Mouse (Mus musculus): ENCODE results near the gene Rbfox1. TPM values are rescaled to one million over a fixed set of nuclear protein-coding genes. Genes with fewer than 3 reads are reported as not detected.
A peak's percentile ranks its signal among the peaks of the same experiment; 100 is the strongest.

Rbfox1 gene
- polyA plus RNA-seq, 1 experiment from 2014 or later, result 14.6 TPM

GRCm38 (mm10) chr16:6997109-6997508, 1112.0 kb downstream of the Rbfox1 start:
- Histone ChIP-seq H3K36me3 (no peaks in the 10 kb centered on the region), H3K27ac (no peak overlapping the region), H3K4me1 (replicated peaks) (0 out of 2 replicates have a peak, but pooled peaks cover 3% of the 10 kb centered on the region), H3K27me3 (ENCODE audit: insufficient read depth, poor library complexity, severe bottlenecking) (no peaks in the 10 kb centered on the region), H3K9me3 (no peaks in the 10 kb centered on the region), H3K4me3 (no peak overlapping the region)
- no peak for DNase-seq (ENCODE audit: low spot score)
- 62% methylated on average over 4 of the region's 4 CpGs for WGBS

DNA sequence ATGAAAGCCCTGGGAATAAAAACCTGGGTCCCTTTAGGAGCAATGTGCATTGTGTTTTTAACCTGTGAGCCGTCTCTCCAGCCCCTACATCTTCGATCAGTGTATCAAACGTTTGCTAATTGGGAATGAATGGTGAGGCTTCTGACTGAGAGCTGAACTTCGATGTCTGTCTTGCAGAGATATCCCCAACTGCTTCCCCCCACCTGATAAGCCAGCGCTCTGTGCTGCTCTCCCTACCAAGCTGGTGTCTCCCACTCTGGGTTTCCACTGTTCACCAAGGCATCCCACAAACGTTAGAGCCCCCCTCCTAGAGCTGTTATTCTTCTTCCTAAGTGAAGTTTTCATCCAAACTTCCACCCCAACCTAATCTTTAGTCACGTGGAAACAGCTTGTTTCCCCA, 1112.7 kb downstream of the Rbfox1 start:
- Histone ChIP-seq H3K4me1 (replicated peaks) (0 out of 2 replicates have a peak, but pooled peaks cover 3% of the 10 kb centered on the region), H3K4me3 (no peak overlapping the region), H3K36me3 (no peaks in the 10 kb centered on the region), H3K9me3 (no peaks in the 10 kb centered on the region), H3K27ac (no peak overlapping the region), H3K27me3 (ENCODE audit: insufficient read depth, poor library complexity, severe bottlenecking) (no peaks in the 10 kb centered on the region)
- WGBS, result 79% methylated on average over 7 of the region's 7 CpGs
- no peak for DNase-seq (ENCODE audit: low spot score)

- Histone ChIP-seq H3K36me3 (no peaks in the 10 kb centered on the region), H3K4me1 (replicated peaks) (no peaks in the 10 kb centered on the region), H3K9me3 (no peaks in the 10 kb centered on the region), H3K4me3 (no peak overlapping the region), H3K27me3 (ENCODE audit: insufficient read depth, poor library complexity, severe bottlenecking) (no peaks in the 10 kb centered on the region), H3K27ac (no peak overlapping the region)
- 94% methylated on average over 3 of the region's 3 CpGs for WGBS
- no peak for DNase-seq (ENCODE audit: low spot score)
Measured at GRCm38 (mm10) chr16:7004565-7004964, 1119.4 kb downstream of the Rbfox1 start.

DNA sequence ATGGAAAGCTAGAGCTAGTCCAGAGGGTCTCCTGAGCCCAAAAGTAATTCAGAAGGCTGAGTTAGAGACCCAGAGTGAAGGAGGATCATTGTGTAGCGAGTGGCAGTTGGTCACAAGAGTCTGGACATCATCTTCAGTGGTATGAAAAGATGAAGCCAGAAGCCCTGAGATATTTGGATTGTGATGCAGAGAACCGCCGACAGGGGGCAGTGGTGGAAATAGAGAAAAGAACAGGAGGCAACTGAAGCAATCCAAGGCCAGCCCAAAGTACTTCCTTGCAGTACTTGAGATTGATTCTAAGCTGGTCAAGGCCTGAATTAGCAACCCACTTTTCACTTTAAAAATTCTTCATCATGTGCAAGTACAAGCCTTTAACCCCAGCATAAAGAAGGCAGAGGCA, 1120.3 kb downstream of the Rbfox1 start:
- no peaks in the 10 kb centered on the region for H3K9me3 ChIP-seq
- DNase-seq (ENCODE audit: low spot score), result peak; percentile 58
- no peaks in the 10 kb centered on the region for H3K36me3 ChIP-seq
- H3K27ac ChIP-seq, result no peak overlapping the region
- WGBS, result 23% methylated on average over 3 of the region's 3 CpGs
- H3K4me3 ChIP-seq, result no peak overlapping the region
- H3K27me3 ChIP-seq (ENCODE audit: insufficient read depth, poor library complexity, severe bottlenecking), result no peaks in the 10 kb centered on the region
- no peaks in the 10 kb centered on the region for H3K4me1 ChIP-seq (replicated peaks)

DNA sequence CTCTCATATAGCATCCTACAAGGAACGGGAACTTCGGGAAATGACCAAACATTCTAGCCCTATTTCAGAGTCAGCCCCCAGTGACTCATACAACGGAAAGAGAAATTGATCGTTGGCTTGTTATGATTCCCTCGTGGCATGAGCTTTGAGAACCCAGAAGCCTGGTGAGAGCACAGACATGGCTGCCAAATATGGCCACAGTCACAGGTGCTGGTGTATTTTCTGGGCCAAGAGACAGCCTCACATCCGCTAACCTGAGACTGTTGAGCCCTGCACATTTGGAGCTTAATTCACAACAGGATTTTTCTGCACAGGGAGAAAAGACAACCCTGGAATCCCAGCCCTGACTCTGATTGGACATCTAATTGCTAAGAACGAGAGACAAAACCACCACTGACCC, 1132.2 kb downstream of the Rbfox1 start:
- Histone ChIP-seq H3K36me3 (no peaks in the 10 kb centered on the region), H3K4me3 (no peak overlapping the region), H3K27ac (no peak overlapping the region), H3K4me1 (replicated peaks) (no peaks in the 10 kb centered on the region), H3K27me3 (ENCODE audit: insufficient read depth, poor library complexity, severe bottlenecking) (no peaks in the 10 kb centered on the region), H3K9me3 (no peaks in the 10 kb centered on the region)
- no peak for DNase-seq (ENCODE audit: low spot score)
- 86% methylated on average over 7 of the region's 7 CpGs for WGBS

GRCm38 (mm10) chr16:7034231-7034630, 1149.1 kb downstream of the Rbfox1 start:
- DNase-seq (ENCODE audit: low spot score), result no peak
- Histone ChIP-seq H3K4me3 (no peak overlapping the region), H3K27me3 (ENCODE audit: insufficient read depth, poor library complexity, severe bottlenecking) (peaks cover 42% of the 10 kb centered on the region), H3K27ac (no peak overlapping the region), H3K9me3 (no peaks in the 10 kb centered on the region), H3K36me3 (no peaks in the 10 kb centered on the region), H3K4me1 (replicated peaks) (peaks cover 15% of the 10 kb centered on the region)
- WGBS, result 86% methylated on average over 5 of the region's 5 CpGs

DNA sequence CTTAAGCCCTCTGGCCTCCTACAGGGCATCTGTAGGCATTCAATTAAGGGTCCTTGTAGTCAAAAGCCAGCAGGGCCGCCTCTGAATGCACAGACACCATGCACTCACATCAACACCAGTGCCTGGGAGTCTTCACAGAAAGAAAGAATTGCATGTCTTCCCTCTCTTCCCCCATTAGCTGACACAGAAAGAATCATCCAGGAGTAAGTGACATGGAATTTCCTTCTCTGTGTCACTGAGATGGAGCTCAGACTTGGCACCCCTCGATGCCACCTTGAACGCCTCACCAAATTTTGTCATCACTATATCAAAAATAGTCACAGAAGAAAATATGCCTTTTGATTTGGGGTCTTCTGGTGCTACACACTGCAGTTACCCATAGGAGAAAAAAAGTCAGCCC, 1151.4 kb downstream of the Rbfox1 start:
- H3K27ac ChIP-seq, result no peak overlapping the region
- no peak overlapping the region for H3K4me3 ChIP-seq
- H3K36me3 ChIP-seq, result no peaks in the 10 kb centered on the region
- no peaks in the 10 kb centered on the region for H3K9me3 ChIP-seq
- peaks cover 64% of the 10 kb centered on the region for H3K27me3 ChIP-seq (ENCODE audit: insufficient read depth, poor library complexity, severe bottlenecking)
- WGBS, result 63% methylated on average over 3 of the region's 3 CpGs
- peaks cover 17% of the 10 kb centered on the region for H3K4me1 ChIP-seq (replicated peaks)
- DNase-seq (ENCODE audit: low spot score), result no peak

- no peak for DNase-seq (ENCODE audit: low spot score)
- WGBS, result 50% methylated on average over 8 of the region's 8 CpGs
- Histone ChIP-seq H3K27ac (no peak overlapping the region), H3K36me3 (no peaks in the 10 kb centered on the region), H3K27me3 (ENCODE audit: insufficient read depth, poor library complexity, severe bottlenecking) (peaks cover 68% of the 10 kb centered on the region), H3K4me1 (replicated peaks) (peaks cover 16% of the 10 kb centered on the region), H3K4me3 (no peak overlapping the region), H3K9me3 (no peaks in the 10 kb centered on the region)
Measured at GRCm38 (mm10) chr16:7036988-7037387, 1151.8 kb downstream of the Rbfox1 start.

DNA sequence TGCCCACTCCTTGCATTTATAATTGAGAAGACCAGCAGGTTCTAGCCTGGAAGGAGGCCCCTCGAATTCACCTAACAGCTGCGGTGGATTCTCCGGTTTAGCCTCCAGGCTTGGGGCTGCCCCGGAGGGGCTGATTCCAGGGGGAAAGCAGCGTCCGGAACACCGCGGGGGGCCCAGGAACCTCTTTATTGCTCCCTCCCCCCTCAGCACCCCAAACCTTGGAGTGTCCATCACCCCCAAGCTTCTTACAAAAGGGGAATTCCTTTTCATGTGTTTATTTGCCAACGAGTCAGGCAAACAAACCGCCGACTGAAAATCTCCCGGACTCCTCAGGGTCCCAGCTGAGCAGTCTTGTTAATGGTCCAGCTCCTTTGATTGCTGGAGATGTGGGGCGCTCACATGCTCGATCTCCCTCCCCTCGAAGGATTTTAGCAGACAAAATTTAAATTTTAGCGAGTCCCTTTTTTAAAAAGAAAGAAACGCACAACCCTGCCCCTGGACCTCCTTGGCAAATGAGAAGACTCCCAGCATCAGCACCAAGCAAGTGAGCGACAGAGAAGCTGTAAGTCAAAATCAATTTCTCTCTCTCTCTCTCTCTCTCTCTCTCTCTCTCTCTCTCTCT, 1153.6 kb downstream of the Rbfox1 start:
- no peaks in the 10 kb centered on the region for H3K36me3 ChIP-seq
- peaks cover 16% of the 10 kb centered on the region for H3K4me1 ChIP-seq (replicated peaks)
- peaks cover 78% of the 10 kb centered on the region for H3K27me3 ChIP-seq (ENCODE audit: insufficient read depth, poor library complexity, severe bottlenecking)
- peak; percentile 49 for DNase-seq (ENCODE audit: low spot score)
- H3K9me3 ChIP-seq, result no peaks in the 10 kb centered on the region
- peak overlapping the region; percentile 79 for H3K27ac ChIP-seq
- WGBS, result under 1% methylated on average over 18 of the region's 18 CpGs
- H3K4me3 ChIP-seq, result peak overlapping the region; percentile 56

- H3K4me1 ChIP-seq (replicated peaks), result peaks cover 16% of the 10 kb centered on the region
Measured at GRCm38 (mm10) chr16:7039404-7040367, 1154.5 kb downstream of the Rbfox1 start.

DNA sequence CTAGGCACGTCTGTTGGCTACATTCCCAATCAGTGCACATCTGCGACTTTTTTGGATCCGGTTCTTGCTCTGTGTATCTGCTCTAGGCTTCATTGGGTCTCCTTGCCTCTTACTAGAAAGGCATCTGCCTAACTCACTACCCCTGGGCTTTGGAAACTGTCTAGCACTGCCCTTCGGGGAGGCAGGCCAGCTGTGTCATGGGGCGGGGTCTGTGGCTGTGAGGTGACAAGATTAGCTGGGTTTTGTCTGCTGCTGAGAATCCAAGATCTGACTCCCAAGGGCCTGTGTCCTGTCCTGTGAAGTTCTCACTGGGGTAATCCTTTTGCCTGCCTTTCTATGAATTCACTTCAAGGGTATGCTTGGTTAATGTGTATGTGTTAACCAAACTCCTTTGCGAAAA, 1155.5 kb downstream of the Rbfox1 start:
- no peak overlapping the region for H3K27ac ChIP-seq
- 19% methylated on average over 6 of the region's 6 CpGs for WGBS
- no peaks in the 10 kb centered on the region for H3K36me3 ChIP-seq
- no peaks in the 10 kb centered on the region for H3K9me3 ChIP-seq
- H3K27me3 ChIP-seq (ENCODE audit: insufficient read depth, poor library complexity, severe bottlenecking), result peaks cover 69% of the 10 kb centered on the region
- H3K4me3 ChIP-seq, result peak overlapping the region; percentile 56; the same call in 1 of the 2 replicates
- peak; percentile 25 for DNase-seq (ENCODE audit: low spot score)
- H3K4me1 ChIP-seq (replicated peaks), result peaks cover 25% of the 10 kb centered on the region

More at GRCm38 (mm10) chr16:7039404-7040367, 1154.5 kb downstream of the Rbfox1 start:
- DNase-seq (ENCODE audit: low spot score), result peak; percentile 30
- Histone ChIP-seq H3K27ac (peak overlapping the region; percentile 79), H3K9me3 (no peaks in the 10 kb centered on the region), H3K27me3 (ENCODE audit: insufficient read depth, poor library complexity, severe bottlenecking) (peaks cover 78% of the 10 kb centered on the region), H3K36me3 (no peaks in the 10 kb centered on the region), H3K4me3 (peak overlapping the region; percentile 56)
- 1% methylated on average over 30 of the region's 30 CpGs for WGBS

DNA sequence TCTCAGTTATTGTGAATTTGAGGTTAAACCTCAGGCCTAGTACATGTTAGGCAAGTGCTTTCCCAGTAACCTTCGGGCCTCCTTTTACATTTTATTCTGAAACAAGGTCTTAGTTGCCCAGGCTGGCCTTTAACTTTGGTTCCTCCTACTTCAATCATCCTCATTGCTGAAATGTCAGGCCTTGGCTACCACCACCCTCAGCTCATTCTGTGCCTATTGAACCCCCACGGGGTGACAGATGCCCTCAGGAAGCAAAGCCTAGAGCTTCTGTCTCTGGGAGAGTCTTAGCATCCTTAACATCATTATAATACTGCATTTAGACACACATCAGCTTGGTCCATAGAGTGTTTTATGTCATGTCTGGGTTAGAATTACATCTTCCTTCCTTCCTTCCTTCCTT, 1162.3 kb downstream of the Rbfox1 start:
- Histone ChIP-seq H3K27ac (no peak overlapping the region), H3K27me3 (ENCODE audit: insufficient read depth, poor library complexity, severe bottlenecking) (peaks cover 27% of the 10 kb centered on the region), H3K4me3 (no peak overlapping the region), H3K9me3 (no peaks in the 10 kb centered on the region), H3K4me1 (replicated peaks) (peaks cover 36% of the 10 kb centered on the region), H3K36me3 (no peaks in the 10 kb centered on the region)
- WGBS, result 78% methylated on average over 2 of the region's 2 CpGs
- DNase-seq (ENCODE audit: low spot score), result no peak

Data from hindbrain, embryonic 10.5 days (tissue).